Mouse (Mus musculus): ENCODE measurements around the gene Elobl. TPM values are rescaled to one million over a fixed set of nuclear protein-coding genes. Genes with fewer than 3 reads are reported as not detected.

The Elobl gene
- polyA plus RNA-seq, 1 experiment from 2014 or later, result not detected

DNA sequence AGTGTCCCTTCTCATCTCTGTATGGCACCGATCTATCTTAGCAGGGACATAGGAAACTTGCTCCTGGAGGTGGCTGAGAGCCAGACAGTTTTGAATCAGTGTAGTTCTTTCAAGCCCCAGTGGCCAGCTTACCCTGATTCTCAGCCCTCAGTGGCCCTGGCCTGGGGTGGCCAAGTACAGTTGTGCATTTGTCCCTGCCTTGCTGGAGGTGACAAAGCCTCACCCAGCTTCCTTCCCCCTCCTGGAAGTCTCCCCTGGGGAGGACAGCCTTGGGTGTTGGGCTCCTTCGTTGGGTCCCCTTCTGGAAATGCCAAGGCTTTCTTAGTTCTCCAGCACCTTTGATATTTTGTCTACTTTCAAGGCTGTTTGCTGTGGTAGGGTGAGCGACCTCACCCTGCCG, 37.0 kb upstream of the Elobl start:
- TF ChIP-seq CTCF (IDR thresholded peaks at IDR 0.05; ENCODE audit: low read depth), result no peak
- WGBS, result 49% methylated on average over 4 of the region's 4 CpGs
- H3K9me3 ChIP-seq (ENCODE audit: low read depth, low read length), result no peaks in the 10 kb centered on the region
- no peak overlapping the region for H3K9ac ChIP-seq
- ATAC-seq (ENCODE audit: insufficient read depth) (no peak), DNase-seq (no peak)
- H3K27ac ChIP-seq (ENCODE audit: low read depth), result no peak overlapping the region
- H3K4me1 ChIP-seq (ENCODE audit: insufficient read depth), result peaks cover 9% of the 10 kb centered on the region; the same call in 1 of the 2 replicates
- H3K4me3 ChIP-seq (ENCODE audit: low read depth, low read length), result no peak overlapping the region
- peaks cover 4% of the 10 kb centered on the region; the same call in 1 of the 2 replicates for H3K36me3 ChIP-seq (ENCODE audit: insufficient read depth)
- H3K4me2 ChIP-seq, result no peak overlapping the region; the same call in 1 of the 2 replicates
- no peaks in the 10 kb centered on the region for H3K27me3 ChIP-seq (ENCODE audit: insufficient read depth, low read length)

DNA sequence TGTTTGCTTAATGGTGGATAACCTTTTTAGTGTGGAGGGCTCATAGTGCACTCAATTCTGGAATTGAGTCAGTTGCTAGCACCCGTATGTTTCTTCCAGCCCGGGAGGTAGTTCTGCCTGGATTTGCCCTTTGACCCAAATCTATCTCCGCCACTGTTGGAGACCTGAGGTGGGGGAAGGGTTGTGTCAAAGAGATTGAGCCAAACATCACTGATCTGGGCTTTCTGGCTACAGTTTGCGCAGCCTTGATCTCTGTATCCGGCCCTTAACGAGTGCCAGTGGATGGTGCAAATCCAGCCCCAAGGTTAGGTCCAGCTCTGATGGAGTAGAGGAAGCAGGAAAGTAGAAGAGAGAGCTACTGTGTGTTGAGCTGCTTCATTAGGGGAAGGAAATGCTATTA, 36.3 kb upstream of the Elobl start:
- no peak for ATAC-seq (ENCODE audit: insufficient read depth)
- WGBS, result 19% methylated on average over 6 of the region's 6 CpGs
- TF ChIP-seq CTCF (IDR thresholded peaks at IDR 0.05; ENCODE audit: low read depth), result no peak
- peak overlapping the region; percentile 65 for H3K27ac ChIP-seq (ENCODE audit: low read depth)
- peaks cover 9% of the 10 kb centered on the region; the same call in 1 of the 2 replicates for H3K4me1 ChIP-seq (ENCODE audit: insufficient read depth)
- H3K9me3 ChIP-seq (ENCODE audit: low read depth, low read length), result no peaks in the 10 kb centered on the region
- no peaks in the 10 kb centered on the region for H3K27me3 ChIP-seq (ENCODE audit: insufficient read depth, low read length)
- H3K36me3 ChIP-seq (ENCODE audit: insufficient read depth), result peaks cover 4% of the 10 kb centered on the region; the same call in 1 of the 2 replicates
- no peak overlapping the region for H3K4me3 ChIP-seq (ENCODE audit: low read depth, low read length)
- peak overlapping the region; percentile 16; the same call in 1 of the 2 replicates for H3K9ac ChIP-seq
- peak overlapping the region; percentile 50 for H3K4me2 ChIP-seq
- DNase-seq, result peak; percentile 35

DNA sequence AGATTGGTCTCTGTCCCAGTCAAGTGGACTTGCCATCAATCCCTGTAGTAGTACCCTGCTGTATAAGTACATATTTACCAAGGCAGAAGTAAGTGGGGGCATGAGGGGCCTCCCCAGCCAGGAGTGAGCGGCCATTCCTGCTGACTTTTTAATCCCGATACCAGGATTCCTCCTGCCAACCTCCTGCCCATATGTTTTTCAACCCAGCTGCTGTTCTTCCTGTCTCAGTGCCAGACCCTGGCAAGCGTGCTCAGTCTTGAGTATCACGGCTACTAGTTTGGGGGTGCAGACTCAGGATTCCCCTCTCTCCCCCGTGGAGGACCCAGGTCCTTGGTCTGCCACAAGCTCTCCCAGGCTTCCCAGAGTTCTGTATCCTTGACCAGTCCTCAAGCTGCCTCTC, 35.9 kb upstream of the Elobl start:
- DNase-seq (no peak), ATAC-seq (ENCODE audit: insufficient read depth) (no peak)
- Histone ChIP-seq H3K27ac (ENCODE audit: low read depth) (peak overlapping the region; percentile 65), H3K9ac (peak overlapping the region; percentile 16; the same call in 1 of the 2 replicates), H3K27me3 (ENCODE audit: insufficient read depth, low read length) (no peaks in the 10 kb centered on the region), H3K4me2 (peak overlapping the region; percentile 50), H3K36me3 (ENCODE audit: insufficient read depth) (peaks cover 4% of the 10 kb centered on the region; the same call in 1 of the 2 replicates), H3K4me1 (ENCODE audit: insufficient read depth) (peaks cover 9% of the 10 kb centered on the region; the same call in 1 of the 2 replicates), H3K9me3 (ENCODE audit: low read depth, low read length) (no peaks in the 10 kb centered on the region), H3K4me3 (ENCODE audit: low read depth, low read length) (no peak overlapping the region)
- 43% methylated on average over 5 of the region's 5 CpGs for WGBS
- no peak for TF ChIP-seq CTCF (IDR thresholded peaks at IDR 0.05; ENCODE audit: low read depth)

DNA sequence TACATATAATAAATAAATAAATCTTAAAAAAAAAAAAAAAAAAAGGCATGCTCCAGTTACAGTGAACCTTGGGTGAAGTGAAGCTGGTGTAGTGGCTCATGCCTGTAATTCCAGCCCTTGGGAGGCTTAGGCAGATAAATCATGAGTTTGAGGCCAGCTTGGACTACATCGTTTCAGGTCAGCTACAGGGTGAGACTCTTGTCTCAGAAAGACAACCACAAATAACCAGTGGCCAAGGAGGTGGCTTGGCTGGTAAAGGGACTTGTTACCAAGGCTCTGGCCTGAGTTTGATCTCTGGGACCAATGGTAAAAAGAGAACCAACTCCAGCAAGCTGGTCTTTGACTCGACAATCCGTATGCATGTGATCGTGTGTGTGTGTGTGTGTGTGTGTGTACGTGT, 35.3 kb upstream of the Elobl start:
- Histone ChIP-seq H3K4me1 (ENCODE audit: insufficient read depth) (peaks cover 9% of the 10 kb centered on the region; the same call in 1 of the 2 replicates), H3K36me3 (ENCODE audit: insufficient read depth) (peaks cover 4% of the 10 kb centered on the region; the same call in 1 of the 2 replicates), H3K4me3 (ENCODE audit: low read depth, low read length) (no peak overlapping the region), H3K27ac (ENCODE audit: low read depth) (no peak overlapping the region), H3K27me3 (ENCODE audit: insufficient read depth, low read length) (no peaks in the 10 kb centered on the region), H3K9me3 (ENCODE audit: low read depth, low read length) (no peaks in the 10 kb centered on the region), H3K4me2 (peak overlapping the region; percentile 50; the same call in 1 of the 2 replicates), H3K9ac (no peak overlapping the region)
- TF ChIP-seq CTCF (IDR thresholded peaks at IDR 0.05; ENCODE audit: low read depth), result no peak
- 84% methylated on average over 5 of the region's 5 CpGs for WGBS
- DNase-seq (no peak), ATAC-seq (ENCODE audit: insufficient read depth) (no peak)

DNA sequence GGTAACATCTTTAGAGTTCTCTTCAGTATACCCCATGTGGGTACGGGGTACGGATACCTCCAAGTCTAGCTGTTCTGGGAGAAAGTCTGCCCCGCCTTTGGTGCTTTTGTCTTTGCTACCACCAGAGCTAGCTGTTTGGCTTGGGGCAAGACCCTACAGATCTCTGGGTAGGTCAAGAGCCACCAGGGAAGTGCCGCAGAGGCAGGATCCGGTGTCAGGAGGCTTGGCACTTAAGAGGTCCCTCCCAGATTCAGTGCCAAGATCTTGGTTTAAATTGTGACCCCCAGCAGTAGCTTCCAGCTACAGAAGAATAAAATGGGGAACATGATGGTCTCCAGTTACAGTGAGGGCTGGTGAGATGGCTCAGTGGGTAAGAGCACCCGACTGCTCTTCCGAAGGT, 34.8 kb upstream of the Elobl start:
- Histone ChIP-seq H3K27ac (ENCODE audit: low read depth) (no peak overlapping the region), H3K4me2 (peak overlapping the region; percentile 80), H3K9me3 (ENCODE audit: low read depth, low read length) (no peaks in the 10 kb centered on the region), H3K36me3 (ENCODE audit: insufficient read depth) (0 out of 2 replicates have a peak, but pooled peaks cover 4% of the 10 kb centered on the region), H3K4me3 (ENCODE audit: low read depth, low read length) (no peak overlapping the region), H3K27me3 (ENCODE audit: insufficient read depth, low read length) (no peaks in the 10 kb centered on the region), H3K4me1 (ENCODE audit: insufficient read depth) (peaks cover 9% of the 10 kb centered on the region; the same call in 1 of the 2 replicates), H3K9ac (no peak overlapping the region)
- TF ChIP-seq CTCF (IDR thresholded peaks at IDR 0.05; ENCODE audit: low read depth), result no peak
- whole genome bisulfite sequencing, result 94% methylated on average over 7 of the region's 7 CpGs
- DNase-seq (no peak), ATAC-seq (ENCODE audit: insufficient read depth) (no peak)

DNA sequence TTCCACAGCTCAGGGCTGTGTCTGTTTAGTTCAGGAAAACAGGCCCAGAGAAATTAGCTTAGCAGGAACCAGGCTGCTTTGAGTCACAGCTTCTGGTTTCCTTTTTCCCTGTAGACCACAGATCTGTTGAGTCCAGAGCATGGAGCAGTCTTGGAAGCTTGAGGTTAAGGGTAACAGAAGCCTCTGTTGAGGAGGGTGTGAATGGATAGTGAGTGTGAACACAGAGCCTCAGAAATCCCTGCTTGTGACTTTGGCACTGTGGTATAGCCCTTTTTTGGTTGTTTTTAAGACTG, 33.7 kb upstream of the Elobl start:
- no peaks in the 10 kb centered on the region for H3K9me3 ChIP-seq (ENCODE audit: low read depth, low read length)
- DNase-seq (peak; percentile 22), ATAC-seq (ENCODE audit: insufficient read depth) (no peak)
- 0 out of 2 replicates have a peak overlapping the region, but pooled peaks have one; percentile 24 for H3K27ac ChIP-seq (ENCODE audit: low read depth)
- H3K4me2 ChIP-seq, result peak overlapping the region; percentile 80
- no peaks in the 10 kb centered on the region for H3K36me3 ChIP-seq (ENCODE audit: insufficient read depth)
- no peaks in the 10 kb centered on the region for H3K27me3 ChIP-seq (ENCODE audit: insufficient read depth, low read length)
- no peak for TF ChIP-seq CTCF (IDR thresholded peaks at IDR 0.05; ENCODE audit: low read depth)
- H3K4me3 ChIP-seq (ENCODE audit: low read depth, low read length), result peak overlapping the region; percentile 65
- peak overlapping the region; percentile 70; the same call in 1 of the 2 replicates for H3K9ac ChIP-seq
- peaks cover 9% of the 10 kb centered on the region; the same call in 1 of the 2 replicates for H3K4me1 ChIP-seq (ENCODE audit: insufficient read depth)

DNA sequence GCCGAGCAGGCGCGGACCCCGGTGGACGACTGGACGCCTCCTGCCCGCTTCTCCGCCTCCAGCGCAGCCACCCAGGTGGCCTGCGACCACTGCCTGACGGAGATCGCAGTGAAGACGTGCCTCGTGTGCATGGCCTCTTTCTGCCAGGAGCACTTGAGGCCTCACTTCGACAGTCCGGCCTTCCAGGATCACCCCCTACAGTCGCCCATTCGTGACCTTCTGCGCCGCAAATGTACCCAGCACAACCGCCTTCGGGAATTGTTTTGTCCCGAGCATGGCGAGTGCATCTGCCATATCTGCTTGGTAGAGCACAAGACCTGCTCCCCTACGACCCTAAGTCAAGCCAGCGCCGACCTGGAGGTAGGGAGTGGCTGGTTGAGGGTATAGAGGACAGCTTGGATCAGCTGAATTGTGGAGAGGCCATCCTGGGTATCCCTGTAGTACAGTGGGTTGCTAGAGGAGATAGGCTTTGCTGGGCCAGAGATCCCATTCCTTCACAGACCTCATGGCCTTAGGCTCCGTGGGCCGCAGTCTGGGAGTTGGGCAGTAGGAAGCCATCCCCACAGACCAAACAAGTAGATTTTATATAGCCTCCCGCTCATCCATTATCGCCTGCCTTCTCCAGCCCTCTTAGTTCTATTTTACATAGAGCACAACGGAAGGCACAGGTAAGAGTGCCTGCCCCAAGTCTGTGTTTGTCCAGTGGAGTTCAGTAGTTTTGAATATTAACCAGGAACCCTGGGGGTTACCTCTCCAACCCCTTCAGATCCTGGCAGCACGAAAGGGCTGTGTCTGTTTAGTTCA, 33.2 kb upstream of the Elobl start:
- Histone ChIP-seq H3K27ac (ENCODE audit: low read depth) (peak overlapping the region; percentile 46; the same call in 1 of the 2 replicates), H3K4me2 (peak overlapping the region; percentile 80)
- ATAC-seq (ENCODE audit: insufficient read depth), result no peak; the same call in 1 of the 2 replicates

More for the DNA sequence above, 33.2 kb upstream of the Elobl start:
- no peak for TF ChIP-seq CTCF (IDR thresholded peaks at IDR 0.05; ENCODE audit: low read depth)
- H3K9me3 ChIP-seq (ENCODE audit: low read depth, low read length), result no peaks in the 10 kb centered on the region
- DNase-seq, result no peak
- no peaks in the 10 kb centered on the region for H3K36me3 ChIP-seq (ENCODE audit: insufficient read depth)
- 20% methylated on average over 33 of the region's 33 CpGs for WGBS
- no peaks in the 10 kb centered on the region for H3K27me3 ChIP-seq (ENCODE audit: insufficient read depth, low read length)
- peak overlapping the region; percentile 65 for H3K4me3 ChIP-seq (ENCODE audit: low read depth, low read length)
- peak overlapping the region; percentile 70 for H3K9ac ChIP-seq
- H3K4me1 ChIP-seq (ENCODE audit: insufficient read depth), result peaks cover 9% of the 10 kb centered on the region; the same call in 1 of the 2 replicates

Data from lung, embryonic 14.5 days (tissue).